Mouse (Mus musculus) cerebellum, adult 8-10 months (tissue): ENCODE data around the gene Chrnb4.

Experiments used
- DNase-seq: peaks from one replicate; pipeline ENCODE4 v3.0.0; 2022

The Chrnb4 gene

DNA sequence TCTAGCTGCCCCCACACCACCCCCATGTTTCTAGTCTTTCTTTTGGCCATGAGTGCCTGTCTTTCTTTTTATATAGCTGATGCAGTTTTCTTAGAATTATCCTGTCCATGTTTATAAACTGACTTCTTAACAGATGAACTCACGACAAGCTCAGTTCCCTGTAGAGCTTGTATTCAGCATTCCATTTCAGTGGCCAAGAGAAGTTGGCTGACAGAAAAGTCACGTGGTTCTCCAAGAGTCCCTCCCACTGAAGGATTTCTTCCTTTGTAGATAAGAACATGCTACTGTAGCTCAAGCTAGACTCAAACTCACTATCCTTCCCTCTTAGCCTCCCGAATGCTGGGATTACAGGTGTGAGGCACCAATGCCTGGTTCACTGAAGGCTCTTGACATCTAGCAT, 31.7 kb downstream of the Chrnb4 start:
- DNase-seq, result no peak

- no peak for DNase-seq
These were observed 37.8 kb downstream of the Chrnb4 start for GRCm38 (mm10) chr9:55010588-55011350.

GRCm38 (mm10) chr9:55009692-55010091, 38.9 kb downstream of the Chrnb4 start:
- DNase-seq, result no peak

DNA sequence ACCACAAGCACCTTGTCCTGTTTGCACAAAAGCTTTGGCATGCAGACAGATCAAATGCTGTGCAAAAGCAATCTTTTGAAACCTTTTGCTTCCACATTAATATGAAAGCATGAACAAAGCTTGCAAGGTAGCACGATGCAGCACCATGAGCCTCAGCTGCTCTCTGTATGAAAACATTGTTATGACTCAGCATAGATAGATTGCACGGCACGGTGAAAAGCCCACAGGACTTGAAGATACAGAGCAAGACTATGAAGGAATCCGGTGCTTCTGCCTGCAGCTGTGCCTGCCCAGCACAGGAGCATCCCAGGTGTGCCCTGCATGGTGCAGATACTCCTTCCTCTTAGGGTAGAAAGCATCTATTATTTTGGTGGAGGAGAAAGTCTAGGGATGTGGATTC, 45.0 kb downstream of the Chrnb4 start:
- DNase-seq, result no peak

GRCm38 (mm10) chr9:54995645-54996044, 52.9 kb downstream of the Chrnb4 start:
- DNase-seq, result no peak

DNA sequence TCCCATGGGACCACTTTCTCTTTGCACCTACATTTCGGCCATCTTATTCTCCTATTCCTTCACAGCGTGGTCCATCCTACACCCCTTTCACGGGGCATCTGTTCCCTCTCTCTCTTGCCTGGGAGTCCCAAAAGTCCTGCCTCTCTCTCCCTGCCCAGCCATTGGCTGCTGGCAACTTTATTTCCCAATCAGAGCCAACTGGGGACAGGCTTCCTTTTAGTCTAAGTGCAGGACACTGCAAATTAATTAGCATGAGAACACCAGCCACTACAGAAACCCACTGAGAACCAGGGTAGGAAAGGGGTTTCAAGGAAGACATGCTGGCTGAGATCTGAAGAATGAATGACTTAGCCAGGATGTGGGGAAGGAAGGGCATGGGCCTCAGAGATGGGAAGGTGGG, 54.2 kb downstream of the Chrnb4 start:
- no peak for DNase-seq

DNA sequence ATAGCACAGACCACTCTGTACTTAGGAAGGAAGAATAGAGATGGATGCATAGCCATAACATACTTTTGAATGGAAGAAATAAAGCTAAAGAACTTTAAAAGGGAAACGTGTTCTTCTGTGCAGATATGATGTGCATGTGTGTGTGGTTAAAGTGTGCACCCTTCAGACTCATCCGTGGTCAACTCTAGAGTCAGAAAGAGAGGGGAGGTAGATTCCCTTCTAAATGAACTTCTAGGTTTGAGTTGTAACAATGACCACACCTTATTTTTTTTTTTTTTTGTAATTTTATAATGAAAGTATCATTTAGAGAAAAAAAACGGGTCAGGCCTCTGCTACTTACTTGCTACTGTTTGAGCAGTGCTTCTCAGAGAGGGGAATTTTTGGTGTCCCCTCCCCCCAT, 58.2 kb downstream of the Chrnb4 start:
- no peak for DNase-seq

DNA sequence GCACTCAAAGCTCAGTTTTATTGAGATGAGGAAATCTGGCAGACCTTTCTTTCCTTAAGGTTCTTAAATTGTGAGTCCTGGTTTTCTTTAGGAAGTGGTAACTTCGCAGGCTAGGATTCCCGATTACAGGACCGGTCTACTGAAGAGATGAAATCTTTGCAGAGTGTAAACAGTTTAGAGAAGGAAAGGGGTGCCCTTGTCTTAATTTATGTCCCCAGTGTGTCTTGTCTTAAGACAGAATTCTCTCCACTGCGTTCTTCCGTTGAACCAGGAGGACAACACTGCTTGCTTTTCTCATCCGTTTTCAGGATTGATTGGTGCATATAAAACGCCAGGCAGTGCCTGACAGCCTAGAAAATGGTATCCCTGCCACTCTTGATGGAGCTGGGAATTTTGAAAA, 66.2 kb downstream of the Chrnb4 start:
- DNase-seq, result no peak

DNA sequence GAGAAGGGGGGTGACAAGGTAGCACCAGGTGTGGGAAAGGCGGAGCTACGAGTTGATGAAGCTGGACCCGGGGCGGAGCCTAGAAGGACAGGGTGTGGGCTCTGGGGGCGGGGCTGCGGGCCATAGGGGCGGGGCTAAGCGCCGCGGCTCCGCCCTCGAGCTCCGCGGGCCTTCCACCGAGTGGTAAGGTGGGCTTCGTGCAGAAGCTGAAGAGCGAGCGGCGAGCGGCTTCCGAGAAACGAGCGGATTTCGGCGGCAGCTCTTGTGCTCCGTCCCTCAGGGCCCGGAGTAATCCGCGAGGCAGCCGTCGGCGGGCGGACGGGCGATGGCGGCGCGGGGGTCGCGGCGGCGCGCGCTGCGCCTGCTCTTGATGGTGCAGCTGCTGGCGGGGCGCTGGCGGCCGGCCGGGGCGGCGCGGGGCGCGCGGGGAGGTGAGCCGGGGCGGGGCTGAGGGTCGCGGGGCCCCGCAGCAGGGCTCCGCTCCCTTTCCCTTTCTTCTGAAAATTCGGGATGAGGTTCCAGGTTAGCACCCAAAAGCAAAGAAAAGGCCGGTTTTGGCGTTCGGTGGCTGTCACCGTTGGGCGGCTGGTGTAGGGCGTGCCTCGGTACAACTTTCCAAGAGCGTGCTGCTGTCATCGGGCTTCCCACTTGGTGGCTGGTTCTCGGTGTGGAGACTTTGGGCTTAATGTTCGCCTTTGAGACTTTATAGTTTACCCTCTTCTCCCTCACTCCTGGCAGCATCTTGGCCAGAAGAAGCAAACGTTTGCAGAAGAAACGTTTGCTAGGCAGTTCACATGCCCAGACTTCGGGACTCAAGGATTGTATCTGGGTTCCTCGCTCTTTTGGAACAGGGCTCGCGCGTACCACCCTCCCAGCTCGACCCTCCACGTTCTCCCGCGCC, 67.0 kb downstream of the Chrnb4 start:
- no peak for DNase-seq

DNA sequence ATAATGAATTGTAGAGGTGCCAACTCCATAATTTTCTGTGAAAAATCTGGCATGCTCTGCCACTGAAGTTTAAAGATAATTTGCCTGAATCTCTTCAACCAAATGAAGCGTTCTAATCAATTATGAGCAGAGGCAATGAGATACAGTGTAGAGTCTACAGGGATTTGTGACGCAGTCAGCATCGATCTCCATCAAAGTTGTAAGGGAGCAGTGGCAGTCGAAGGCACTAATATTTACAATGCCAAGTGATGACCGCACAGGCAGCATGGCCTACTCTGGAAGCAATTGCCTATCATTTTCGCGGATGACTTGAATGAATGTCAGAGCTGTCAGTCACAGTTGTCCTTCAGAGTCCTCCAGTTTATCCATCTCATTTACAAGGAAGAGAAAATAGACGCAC, 67.9 kb downstream of the Chrnb4 start, which contains the start of gene Chrna5:
Gene Chrna5 (plus strand): TSS at position 207 of the 400 bp plus-strand sequence.
- no peak for DNase-seq
